Mouse (Mus musculus): ENCODE results near the gene 6430628N08Rik. TPM values are rescaled to one million over a fixed set of nuclear protein-coding genes. Genes with fewer than 3 reads are reported as not detected.

6430628N08Rik gene
- polyA plus RNA-seq, 1 experiment = not detected

- Histone ChIP-seq H3K4me1 (ENCODE audit: control insufficient read depth, insufficient read depth, low read length) (no peaks in the 10 kb centered on the region), H3K27ac (ENCODE audit: insufficient read depth, low read length) (no peak overlapping the region), H3K4me3 (ENCODE audit: insufficient read depth, low read length) (no peak overlapping the region)
- TF ChIP-seq CTCF (IDR thresholded peaks at IDR 0.05; ENCODE audit: extremely low read depth, insufficient read depth, low read length) (no peak), POLR2A (IDR thresholded peaks at IDR 0.05; ENCODE audit: extremely low read depth, insufficient read depth, low read length) (no peak)
These were observed 45.5 kb downstream of the 6430628N08Rik start for GRCm38 (mm10) chr4:115935835-115936581.

GRCm38 (mm10) chr4:115936646-115937045 is 46.2 kb downstream of the 6430628N08Rik start:
- Histone ChIP-seq H3K4me3 (ENCODE audit: insufficient read depth, low read length) (no peak overlapping the region), H3K27ac (ENCODE audit: insufficient read depth, low read length) (no peak overlapping the region), H3K4me1 (ENCODE audit: control insufficient read depth, insufficient read depth, low read length) (no peaks in the 10 kb centered on the region)
- no peak for TF ChIP-seq CTCF (IDR thresholded peaks at IDR 0.05; ENCODE audit: extremely low read depth, insufficient read depth, low read length)
- no peak for TF ChIP-seq POLR2A (IDR thresholded peaks at IDR 0.05; ENCODE audit: extremely low read depth, insufficient read depth, low read length)

- no peak overlapping the region for H3K27ac ChIP-seq (ENCODE audit: insufficient read depth, low read length)
- no peaks in the 10 kb centered on the region for H3K4me1 ChIP-seq (ENCODE audit: control insufficient read depth, insufficient read depth, low read length)
- TF ChIP-seq POLR2A (IDR thresholded peaks at IDR 0.05; ENCODE audit: extremely low read depth, insufficient read depth, low read length) (no peak), CTCF (IDR thresholded peaks at IDR 0.05; ENCODE audit: extremely low read depth, insufficient read depth, low read length) (no peak)
- no peak overlapping the region for H3K4me3 ChIP-seq (ENCODE audit: insufficient read depth, low read length)
These were observed 46.9 kb downstream of the 6430628N08Rik start for GRCm38 (mm10) chr4:115937061-115937976.

GRCm38 (mm10) chr4:115938276-115939160 is 48.1 kb downstream of the 6430628N08Rik start:
- Histone ChIP-seq H3K4me3 (ENCODE audit: insufficient read depth, low read length) (no peak overlapping the region), H3K4me1 (ENCODE audit: control insufficient read depth, insufficient read depth, low read length) (no peaks in the 10 kb centered on the region), H3K27ac (ENCODE audit: insufficient read depth, low read length) (no peak overlapping the region)
- TF ChIP-seq POLR2A (IDR thresholded peaks at IDR 0.05; ENCODE audit: extremely low read depth, insufficient read depth, low read length) (no peak), CTCF (IDR thresholded peaks at IDR 0.05; ENCODE audit: extremely low read depth, insufficient read depth, low read length) (no peak)

- Histone ChIP-seq H3K4me3 (ENCODE audit: insufficient read depth, low read length) (no peak within 1 kb of the TSS), H3K27ac (ENCODE audit: insufficient read depth, low read length) (no peak within 1 kb of the TSS), H3K4me1 (ENCODE audit: control insufficient read depth, insufficient read depth, low read length) (no peaks in the 10 kb centered on the region)
- TF ChIP-seq CTCF (IDR thresholded peaks at IDR 0.05; ENCODE audit: extremely low read depth, insufficient read depth, low read length) (no peak), POLR2A (IDR thresholded peaks at IDR 0.05; ENCODE audit: extremely low read depth, insufficient read depth, low read length) (no peak)
These were observed 49.0 kb downstream of the 6430628N08Rik start, which contains the start of gene Dmbx1 for GRCm38 (mm10) chr4:115939295-115940102. Gene Dmbx1, minus strand, starts transcription at chr4:115939926.

GRCm38 (mm10) chr4:115940681-115941080 is 50.2 kb downstream of the 6430628N08Rik start:
- TF ChIP-seq POLR2A (IDR thresholded peaks at IDR 0.05; ENCODE audit: extremely low read depth, insufficient read depth, low read length) (no peak), CTCF (IDR thresholded peaks at IDR 0.05; ENCODE audit: extremely low read depth, insufficient read depth, low read length) (no peak)
- Histone ChIP-seq H3K4me1 (ENCODE audit: control insufficient read depth, insufficient read depth, low read length) (no peaks in the 10 kb centered on the region), H3K27ac (ENCODE audit: insufficient read depth, low read length) (no peak overlapping the region), H3K4me3 (ENCODE audit: insufficient read depth, low read length) (no peak overlapping the region)

- Histone ChIP-seq H3K4me3 (ENCODE audit: insufficient read depth, low read length) (no peak overlapping the region), H3K4me1 (ENCODE audit: control insufficient read depth, insufficient read depth, low read length) (no peaks in the 10 kb centered on the region), H3K27ac (ENCODE audit: insufficient read depth, low read length) (no peak overlapping the region)
- TF ChIP-seq CTCF (IDR thresholded peaks at IDR 0.05; ENCODE audit: extremely low read depth, insufficient read depth, low read length) = no peak
- TF ChIP-seq POLR2A (IDR thresholded peaks at IDR 0.05; ENCODE audit: extremely low read depth, insufficient read depth, low read length) = no peak
These were observed 50.9 kb downstream of the 6430628N08Rik start for GRCm38 (mm10) chr4:115941242-115941820.

- TF ChIP-seq POLR2A (IDR thresholded peaks at IDR 0.05; ENCODE audit: extremely low read depth, insufficient read depth, low read length) = no peak
- no peak for TF ChIP-seq CTCF (IDR thresholded peaks at IDR 0.05; ENCODE audit: extremely low read depth, insufficient read depth, low read length)
- H3K4me3 ChIP-seq (ENCODE audit: insufficient read depth, low read length) = no peak overlapping the region
- no peak overlapping the region for H3K27ac ChIP-seq (ENCODE audit: insufficient read depth, low read length)
These were observed 53.3 kb downstream of the 6430628N08Rik start for GRCm38 (mm10) chr4:115943669-115944314.

More at GRCm38 (mm10) chr4:115943669-115944314, 53.3 kb downstream of the 6430628N08Rik start:
- H3K4me1 ChIP-seq (ENCODE audit: control insufficient read depth, insufficient read depth, low read length) = no peaks in the 10 kb centered on the region

Other genes starting within 250 kb of the 6430628N08Rik start
- gene Cyp4b1, start 242.9 kb upstream of the 6430628N08Rik start, polyA plus RNA-seq (2012; rRNA removed) = 1.6 and 2.2 TPM in 2 replicates
- gene Efcab14, start 152.9 kb upstream of the 6430628N08Rik start, polyA plus RNA-seq (2012; rRNA removed) = 37.9 and 42.0 TPM in 2 replicates
- gene Tex38, start 109.6 kb upstream of the 6430628N08Rik start, polyA plus RNA-seq (2012; rRNA removed) = 0.27 and 0.55 TPM in 2 replicates
- 53.1 and 54.4 TPM in 2 replicates for gene Atpaf1, start 105.9 kb upstream of the 6430628N08Rik start, polyA plus RNA-seq (2012; rRNA removed)
- 6.8 and 8.5 TPM in 2 replicates for gene Mob3c, start 62.6 kb upstream of the 6430628N08Rik start, polyA plus RNA-seq (2012; rRNA removed)
- 59.8 and 63.2 TPM in 2 replicates for gene Mknk1, start 51.5 kb upstream of the 6430628N08Rik start, polyA plus RNA-seq (2012; rRNA removed)
- 0.06 and 0.21 TPM in 2 replicates for gene Kncn, start 6.3 kb upstream of the 6430628N08Rik start, polyA plus RNA-seq (2012; rRNA removed)
- gene Dmbx1, start 49.3 kb downstream of the 6430628N08Rik start, polyA plus RNA-seq (2012; rRNA removed) = 0.04 and 0.09 TPM in 2 replicates
- gene Faah, start 127.3 kb downstream of the 6430628N08Rik start, polyA plus RNA-seq (2012; rRNA removed) = 133 and 159 TPM in 2 replicates
- 8.8 and 9.4 TPM in 2 replicates for gene Nsun4, start 163.2 kb downstream of the 6430628N08Rik start, polyA plus RNA-seq (2012; rRNA removed)
- gene Uqcrh, start 184.4 kb downstream of the 6430628N08Rik start, polyA plus RNA-seq (2012; rRNA removed) = 672 and 678 TPM in 2 replicates
- gene Lrrc41, start 184.6 kb downstream of the 6430628N08Rik start, polyA plus RNA-seq (2012; rRNA removed) = 32.3 and 33.7 TPM in 2 replicates
- 0.81 and 1.1 TPM in 2 replicates for gene Rad54l, start 233.0 kb downstream of the 6430628N08Rik start, polyA plus RNA-seq (2012; rRNA removed)
- 80.3 and 84.4 TPM in 2 replicates for gene Pomgnt1, start 233.2 kb downstream of the 6430628N08Rik start, polyA plus RNA-seq (2012; rRNA removed)

Data from cortical plate, adult 2 months (tissue).